Mouse (Mus musculus) liver, embryonic 12.5 days (tissue): ENCODE data around the gene Prdx6. TPM values are rescaled to one million over a fixed set of nuclear protein-coding genes. Genes with fewer than 3 reads are reported as not detected.
"Not testable (repeated sequence)": the region's sequence is repeated elsewhere in the genome, so short reads cannot be mapped to it uniquely, and the experiment has no call there.

Source experiments
- ATAC-seq: fragments of 200-750 bp; cut with Nextera tagmentation; 2 replicates; pipeline ENCODE4 v1.8.0; 2017; ENCODE audit warnings: moderate number of reproducible peaks, mild to moderate bottlenecking, moderate library complexity
- H3K27ac ChIP-seq: fragments of 300-500 bp; sonication (generic); 2 replicates; pipeline ENCODE4 v1.5.1; 2016; ENCODE audit warnings: mild to moderate bottlenecking
- H3K27me3 ChIP-seq: fragments of 300-500 bp; sonication (generic); replicated peaks from 2 replicates; pipeline ENCODE4 v1.6.1; 2016; ENCODE audit warnings: mild to moderate bottlenecking, moderate library complexity
- H3K36me3 ChIP-seq: fragments of 300-500 bp; sonication (generic); 2 replicates; pipeline ENCODE4 v1.6.1; 2016; ENCODE audit warnings: mild to moderate bottlenecking, moderate library complexity
- H3K4me1 ChIP-seq: fragments of 300-500 bp; sonication (generic); 2 replicates; pipeline ENCODE4 v1.6.1; 2016
- H3K4me2 ChIP-seq: fragments of 300-500 bp; sonication (generic); 2 replicates; pipeline ENCODE4 v1.6.1; 2016; ENCODE audit warnings: mild to moderate bottlenecking, moderate library complexity
- H3K4me3 ChIP-seq: fragments of 300-500 bp; sonication (generic); 2 replicates; pipeline ENCODE4 v1.5.1; 2016; ENCODE audit warnings: mild to moderate bottlenecking, moderate library complexity
- H3K9ac ChIP-seq: fragments of 300-500 bp; sonication (generic); 2 replicates; pipeline ENCODE4 v1.6.1; 2016; ENCODE audit warnings: mild to moderate bottlenecking, moderate library complexity
- H3K9me3 ChIP-seq: fragments of 300-500 bp; sonication (generic); replicated peaks from 2 replicates; pipeline ENCODE4 v1.6.1; 2016; ENCODE audit warnings: mild to moderate bottlenecking, moderate library complexity
- WGBS: fragments of 180-500 bp; shearing (Covaris S2); methylation state at CpG from one replicate; pipeline ENCODE4 v1.1.7; 2016; ENCODE audit not compliant: insufficient replicate concordance; 5-methylcytosine and 5-hydroxymethylcytosine counted together
- polyA plus RNA-seq: library from polyadenylated mRNA; unstranded; fragments of >200 nt; fragmentation: Nextera tagmentation; extraction: Ambion mirVana; gene quantifications from 2 replicates; pipeline ENCODE4 v1.2.1, GENCODE M21; 2016

Prdx6 gene
- polyA plus RNA-seq, 1 experiment from 2014 or later, result 508 TPM

DNA sequence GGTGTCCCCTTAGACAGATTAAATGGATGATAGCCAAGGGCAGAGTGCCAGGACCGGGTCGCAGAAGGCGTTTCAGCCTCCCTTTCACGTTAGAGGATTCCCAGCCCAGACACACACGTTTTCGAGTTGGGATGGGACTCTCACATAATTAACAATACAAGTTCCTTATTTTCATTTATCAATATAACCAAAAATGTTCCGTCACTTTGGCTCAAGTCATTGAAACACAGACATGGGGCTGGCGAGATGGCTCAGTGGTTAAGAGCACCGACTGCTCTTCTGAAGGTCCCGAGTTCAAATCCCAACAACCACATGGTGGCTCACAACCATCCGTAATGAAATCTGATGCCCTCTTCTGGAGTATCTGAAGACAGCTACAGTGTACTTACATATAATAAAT, 54.7 kb downstream of the Prdx6 start:
- H3K27ac ChIP-seq, H3K27me3 ChIP-seq, H3K36me3 ChIP-seq, ATAC-seq, H3K9me3 ChIP-seq: not testable (repeated sequence)
- Histone ChIP-seq H3K4me3 (peak overlapping the region; percentile 61), H3K4me1 (peaks cover 20% of the 10 kb centered on the region), H3K9ac (peak overlapping the region; percentile 67), H3K4me2 (peak overlapping the region; percentile 77)
- WGBS, result 63% methylated on average over 11 of the region's 11 CpGs

DNA sequence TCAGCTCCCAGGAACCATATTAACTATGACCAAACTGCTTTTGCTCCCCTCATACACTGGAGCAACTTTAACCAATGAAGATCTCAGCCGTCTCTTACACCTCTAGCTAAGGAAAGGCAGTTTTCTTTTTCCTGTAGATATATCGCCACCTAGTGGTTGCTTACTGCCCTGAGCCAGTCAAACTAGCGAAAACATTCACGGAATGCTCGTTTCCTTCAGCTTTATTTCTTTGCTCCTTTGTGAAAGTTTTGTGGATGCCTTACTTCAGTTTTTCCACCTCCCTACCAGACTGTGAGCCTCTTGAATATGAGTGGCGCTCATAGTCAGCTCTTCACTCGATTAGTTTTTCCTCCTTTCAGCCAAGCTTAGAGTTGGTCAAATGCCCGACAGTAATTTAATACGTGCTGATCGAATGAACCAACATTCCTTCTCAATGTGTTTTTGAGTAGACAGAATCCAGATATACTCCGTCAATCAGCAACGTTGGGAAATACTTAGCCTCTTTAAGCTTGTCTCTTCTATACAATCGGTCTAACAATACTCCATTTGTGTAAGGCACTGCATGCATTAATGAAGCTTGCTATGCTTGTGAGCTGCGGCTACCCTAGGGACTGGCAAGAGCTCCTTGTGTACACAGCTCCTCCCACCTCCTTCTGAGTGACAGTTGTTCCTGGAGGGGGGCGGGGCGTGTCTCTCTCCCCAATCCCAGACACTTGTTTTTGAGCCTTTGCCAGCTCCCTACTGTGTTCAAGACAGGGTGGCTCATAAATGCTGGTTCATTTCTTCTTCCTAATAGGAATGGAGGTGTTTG, 55.3 kb downstream of the Prdx6 start:
- peak overlapping the region; percentile 61 for H3K4me3 ChIP-seq
- peaks cover under 1% of the 10 kb centered on the region; the same call in 1 of the 2 replicates for H3K27me3 ChIP-seq
- peak overlapping the region; percentile 77 for H3K4me2 ChIP-seq
- peak overlapping the region; percentile 67 for H3K9ac ChIP-seq
- H3K27ac ChIP-seq, result peak overlapping the region; percentile 37; the same call in 1 of the 2 replicates
- no peaks in the 10 kb centered on the region for H3K9me3 ChIP-seq
- H3K4me1 ChIP-seq, result peaks cover 20% of the 10 kb centered on the region
- peak; percentile 96 for ATAC-seq
- under 1% methylated on average over 16 of the region's 16 CpGs for WGBS
- H3K36me3 ChIP-seq, result no peaks in the 10 kb centered on the region

DNA sequence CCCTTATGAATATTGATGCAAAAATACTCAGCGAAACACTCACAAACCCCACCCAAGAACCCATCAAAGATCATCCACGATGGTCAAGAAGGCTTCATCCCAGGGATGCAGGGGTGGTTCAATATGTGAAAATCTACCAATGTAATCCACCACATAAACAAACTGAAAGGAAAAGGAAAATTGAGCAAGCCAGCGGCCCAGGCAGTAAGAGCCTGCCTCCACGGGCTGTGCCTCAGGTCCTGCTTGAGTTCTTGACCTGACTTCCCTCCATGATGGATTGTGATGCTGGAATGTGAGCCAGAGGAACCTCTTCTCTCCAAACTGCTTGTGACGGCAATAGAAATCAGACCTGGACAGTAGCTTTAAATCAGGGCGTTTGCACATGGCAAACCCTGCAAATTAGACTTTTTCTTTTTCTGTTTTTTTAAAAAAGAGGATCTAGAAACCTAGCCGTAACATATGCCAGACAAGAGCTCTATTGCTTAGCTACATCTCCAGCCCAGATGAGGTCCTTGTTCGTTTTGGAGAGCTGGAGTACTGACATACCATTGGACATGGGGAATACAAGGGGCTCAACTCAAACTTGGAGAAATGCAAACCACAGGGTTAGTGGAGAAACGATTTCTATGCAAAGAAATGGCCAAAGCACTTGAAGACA, 60.6 kb downstream of the Prdx6 start:
- WGBS, result 62% methylated on average over 9 of the region's 9 CpGs
- ATAC-seq, result no peak
- no peak overlapping the region for H3K4me2 ChIP-seq

More for the DNA sequence above, 60.6 kb downstream of the Prdx6 start:
- no peaks in the 10 kb centered on the region for H3K36me3 ChIP-seq
- no peaks in the 10 kb centered on the region for H3K9me3 ChIP-seq
- H3K27me3 ChIP-seq, result peaks cover 6% of the 10 kb centered on the region; the same call in 1 of the 2 replicates
- H3K4me1 ChIP-seq, result peaks cover 13% of the 10 kb centered on the region
- H3K4me3 ChIP-seq, result no peak overlapping the region
- no peak overlapping the region for H3K27ac ChIP-seq
- H3K9ac ChIP-seq, result no peak overlapping the region

Other genes starting within 250 kb of the Prdx6 start
- 2.5 and 3.1 TPM in 2 replicates for gene Zbtb37, start 216.4 kb downstream of the Prdx6 start, polyA plus RNA-seq
- 50.2 and 51.1 TPM in 2 replicates for gene Dars2, start 180.6 kb downstream of the Prdx6 start, polyA plus RNA-seq
- gene Cenpl, start 180.5 kb downstream of the Prdx6 start, polyA plus RNA-seq, result 34.2 and 36.3 TPM in 2 replicates
- gene Klhl20, start 119.7 kb downstream of the Prdx6 start, polyA plus RNA-seq, result 9.6 and 10.8 TPM in 2 replicates
- gene Ankrd45, start 108.5 kb downstream of the Prdx6 start, polyA plus RNA-seq, result not detected in 2 replicates
- not detected in 2 replicates for gene Tex50, start 91.9 kb downstream of the Prdx6 start, polyA plus RNA-seq
- gene Tnfsf4, start 144.2 kb upstream of the Prdx6 start, polyA plus RNA-seq, result not detected in 2 replicates
- not detected in 2 replicates for gene Tnfsf18, start 243.4 kb upstream of the Prdx6 start, polyA plus RNA-seq